Mouse (Mus musculus) embryonic facial prominence, embryonic 11.5 days (tissue): ENCODE measurements around the gene Hhat. TPM values are rescaled to one million over a fixed set of nuclear protein-coding genes. Genes with fewer than 3 reads are reported as not detected.
A peak's percentile ranks its signal among the peaks of the same experiment; 100 is the strongest.

Experiments used
- ATAC-seq: fragments of 200-750 bp; cut with Nextera tagmentation; replicated peaks from 2 replicates; pipeline ENCODE4 v1.8.0; 2017; ENCODE audit warnings: low read depth; ENCODE audit not compliant: insufficient number of reproducible peaks, low FRiP score, low TSS enrichment
- DNase-seq: peaks from one replicate; pipeline ENCODE4 v3.0.0-alpha.2; 2015; ENCODE audit warnings: low spot score
- H3K27ac ChIP-seq: fragments of 300-500 bp; sonication (generic); replicated peaks from 2 replicates; pipeline ENCODE4 v1.5.1; 2014; ENCODE audit warnings: mild to moderate bottlenecking, low read depth, low read length, control low read depth
- H3K27me3 ChIP-seq: fragments of 300-500 bp; sonication (generic); 2 replicates; pipeline ENCODE4 v1.6.1; 2014; ENCODE audit warnings: mild to moderate bottlenecking, low read length, moderate library complexity, mixed read lengths; ENCODE audit not compliant: control insufficient read depth, insufficient read depth
- H3K36me3 ChIP-seq: fragments of 300-500 bp; sonication (generic); replicated peaks from 2 replicates; pipeline ENCODE4 v1.6.1; 2014; ENCODE audit warnings: low read depth, mild to moderate bottlenecking, low read length, moderate library complexity, mixed read lengths; ENCODE audit not compliant: control insufficient read depth, insufficient read depth
- H3K4me1 ChIP-seq: fragments of 300-500 bp; sonication (generic); 2 replicates; pipeline ENCODE4 v1.6.1; 2014; ENCODE audit warnings: low read length, mixed read lengths; ENCODE audit not compliant: control insufficient read depth, insufficient read depth
- H3K4me2 ChIP-seq: fragments of 300-500 bp; sonication (generic); 2 replicates; pipeline ENCODE4 v1.6.1; 2014; ENCODE audit warnings: low read depth, mild to moderate bottlenecking, control low read depth, low read length, moderate library complexity
- H3K4me3 ChIP-seq: fragments of 300-500 bp; sonication (generic); 2 replicates; pipeline ENCODE4 v1.5.1; 2014; ENCODE audit warnings: low read depth, low read length, control low read depth
- H3K9ac ChIP-seq: fragments of 300-500 bp; sonication (generic); replicated peaks from 2 replicates; pipeline ENCODE4 v1.6.1; 2014; ENCODE audit warnings: mild to moderate bottlenecking, control low read depth, low read length
- H3K9me3 ChIP-seq: fragments of 300-500 bp; sonication (generic); replicated peaks from 2 replicates; pipeline ENCODE4 v1.6.1; 2016; ENCODE audit warnings: mild to moderate bottlenecking, low read length, inconsistent platforms, mixed read lengths; ENCODE audit not compliant: control insufficient read depth
- WGBS: fragments of 180-500 bp; shearing (Covaris S2); extraction: QIAGEN DNeasy Blood & Tissue Kit; methylation state at CpG from one replicate; pipeline ENCODE4 v1.1.7; 2014; 5-methylcytosine and 5-hydroxymethylcytosine counted together
- polyA plus RNA-seq: library from polyadenylated mRNA; unstranded; fragments of >200 nt; fragmentation: Nextera tagmentation; extraction: Ambion mirVana; gene quantifications from 2 replicates; pipeline ENCODE4 v1.2.1, GENCODE M21; 2014

Gene Hhat
- polyA plus RNA-seq, 1 experiment from 2014 or later = 9.1 TPM

DNA sequence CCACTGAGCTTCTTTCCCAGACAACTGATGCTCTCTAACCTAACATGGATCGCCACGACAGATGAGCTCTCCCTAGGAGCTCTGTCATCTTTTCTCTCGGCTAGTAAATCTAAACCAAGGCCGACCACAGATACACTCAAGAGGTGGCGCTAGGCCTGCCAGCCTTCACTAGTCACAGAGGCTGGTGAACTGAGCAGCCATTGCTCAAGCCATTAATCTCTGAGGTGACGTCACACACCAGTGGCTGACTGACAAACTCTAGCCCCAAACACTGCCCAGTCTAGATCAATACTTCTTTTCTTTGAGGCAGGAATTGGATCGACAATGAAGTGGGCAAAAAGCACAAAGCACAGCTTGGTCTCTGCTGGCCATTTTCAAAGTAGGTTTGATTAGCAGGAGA is 226.1 kb downstream of the Hhat start:
- DNase-seq = no peak
- Histone ChIP-seq H3K4me1 (no peaks in the 10 kb centered on the region), H3K27ac (no peak overlapping the region)

DNA sequence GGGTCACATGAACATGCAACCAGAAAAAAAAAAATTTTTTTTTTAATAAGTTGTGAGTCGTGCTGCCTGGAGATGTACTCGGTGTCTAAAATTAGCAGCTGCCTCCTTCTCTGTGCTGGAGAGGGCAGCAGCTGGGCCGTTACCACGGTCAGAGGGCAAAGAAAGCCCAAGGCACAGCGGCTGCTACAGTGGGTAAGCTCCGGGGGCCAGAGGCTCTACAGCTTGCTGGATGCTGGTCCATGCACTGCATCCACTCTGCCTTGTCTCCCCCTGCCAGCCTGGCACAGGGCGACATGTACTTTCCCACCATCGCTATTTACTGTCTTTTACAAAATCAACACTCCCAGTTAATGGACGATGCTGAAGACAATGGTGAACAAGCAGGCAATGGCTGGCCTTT is 226.9 kb downstream of the Hhat start:
- Histone ChIP-seq H3K36me3 (no peaks in the 10 kb centered on the region), H3K4me3 (no peak overlapping the region), H3K27me3 (no peaks in the 10 kb centered on the region), H3K4me1 (no peaks in the 10 kb centered on the region), H3K9ac (no peak overlapping the region), H3K4me2 (no peak overlapping the region), H3K27ac (no peak overlapping the region), H3K9me3 (no peaks in the 10 kb centered on the region)
- no peak for ATAC-seq
- no peak for DNase-seq
- WGBS = 63% methylated on average over 9 of the region's 9 CpGs

More for the DNA sequence above, 226.1 kb downstream of the Hhat start:
- no peak overlapping the region for H3K9ac ChIP-seq
- no peak overlapping the region for H3K4me2 ChIP-seq
- ATAC-seq = no peak
- WGBS = 69% methylated on average over 7 of the region's 7 CpGs
- no peaks in the 10 kb centered on the region for H3K36me3 ChIP-seq
- H3K4me3 ChIP-seq = no peak overlapping the region
- no peaks in the 10 kb centered on the region for H3K27me3 ChIP-seq
- H3K9me3 ChIP-seq = no peaks in the 10 kb centered on the region

DNA sequence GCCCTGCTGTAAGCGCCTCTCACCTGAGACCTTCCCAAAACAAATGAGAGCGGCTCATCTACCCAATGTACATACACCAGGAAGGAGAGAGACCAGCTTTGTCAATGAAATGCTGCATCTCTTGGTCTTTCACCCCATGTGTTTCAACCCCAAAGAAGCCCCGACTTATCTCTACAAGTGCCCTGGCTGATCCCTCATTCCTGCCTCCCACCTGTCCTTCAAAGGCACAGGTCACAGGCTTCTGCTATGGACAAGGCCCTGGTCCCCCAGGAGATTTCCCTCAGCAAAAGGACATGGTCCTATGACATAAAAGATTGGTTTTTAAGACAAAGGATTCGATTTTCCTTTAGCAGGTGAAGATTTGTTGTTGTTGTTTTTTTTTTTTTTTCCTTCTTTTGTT is 227.3 kb downstream of the Hhat start:
- ATAC-seq (no peak), DNase-seq (no peak)
- no peaks in the 10 kb centered on the region for H3K27me3 ChIP-seq
- no peaks in the 10 kb centered on the region for H3K36me3 ChIP-seq
- no peaks in the 10 kb centered on the region for H3K4me1 ChIP-seq
- H3K27ac ChIP-seq = no peak overlapping the region
- no peak overlapping the region for H3K9ac ChIP-seq
- WGBS = 82% methylated on average over 4 of the region's 4 CpGs
- no peak overlapping the region for H3K4me3 ChIP-seq
- H3K9me3 ChIP-seq = no peaks in the 10 kb centered on the region
- no peak overlapping the region for H3K4me2 ChIP-seq

DNA sequence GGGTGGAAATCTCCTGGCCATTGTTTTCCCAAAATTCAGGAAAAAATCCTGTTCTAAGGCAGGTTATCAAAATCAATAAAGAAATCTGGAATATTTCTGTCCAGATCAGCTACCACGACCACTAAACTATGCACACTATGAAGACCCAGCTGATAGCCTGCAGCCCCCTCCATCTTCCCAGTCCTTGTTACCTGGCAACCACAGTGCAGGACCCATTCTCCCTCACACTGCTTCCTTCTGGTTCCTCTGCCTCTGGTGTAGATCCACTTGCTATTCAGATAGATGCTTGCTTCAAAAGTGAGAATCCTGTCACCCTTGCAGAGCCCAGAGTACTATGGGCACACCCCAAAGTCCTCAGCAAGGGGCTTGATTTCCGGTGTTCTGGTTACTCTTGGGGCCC is 228.9 kb downstream of the Hhat start:
- DNase-seq (no peak), ATAC-seq (no peak)
- no peak overlapping the region for H3K4me3 ChIP-seq
- H3K36me3 ChIP-seq = no peaks in the 10 kb centered on the region
- 70% methylated on average over 2 of the region's 2 CpGs for WGBS
- H3K27me3 ChIP-seq = no peaks in the 10 kb centered on the region
- H3K9me3 ChIP-seq = no peaks in the 10 kb centered on the region
- no peak overlapping the region for H3K9ac ChIP-seq
- no peak overlapping the region for H3K4me2 ChIP-seq
- no peak overlapping the region for H3K27ac ChIP-seq
- no peaks in the 10 kb centered on the region for H3K4me1 ChIP-seq

DNA sequence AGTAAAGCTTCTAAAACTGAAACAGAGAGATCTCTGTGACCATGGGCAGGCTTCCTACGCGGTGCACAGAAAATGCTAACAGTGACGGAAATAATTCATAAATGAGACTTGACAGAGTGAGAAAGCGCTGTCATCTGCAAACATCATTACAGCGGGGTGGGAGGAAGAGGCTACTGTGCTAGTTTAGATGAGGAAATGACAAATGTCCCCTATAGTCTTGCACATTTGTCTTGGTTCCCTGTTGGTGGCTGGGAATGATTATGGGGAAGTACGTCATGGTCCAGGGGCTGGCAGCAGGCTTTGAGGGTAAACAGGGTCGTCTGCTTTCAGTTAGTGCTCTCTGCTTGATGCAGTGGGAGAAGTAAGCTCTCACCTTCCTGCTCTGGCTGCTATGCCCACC is 233.9 kb downstream of the Hhat start:
- 59% methylated on average over 7 of the region's 7 CpGs for WGBS
- ATAC-seq (no peak), DNase-seq (peak; percentile 63)
- Histone ChIP-seq H3K4me3 (no peak overlapping the region), H3K4me2 (no peak overlapping the region), H3K36me3 (no peaks in the 10 kb centered on the region), H3K27me3 (no peaks in the 10 kb centered on the region), H3K9ac (no peak overlapping the region), H3K9me3 (no peaks in the 10 kb centered on the region), H3K4me1 (no peaks in the 10 kb centered on the region), H3K27ac (no peak overlapping the region)

DNA sequence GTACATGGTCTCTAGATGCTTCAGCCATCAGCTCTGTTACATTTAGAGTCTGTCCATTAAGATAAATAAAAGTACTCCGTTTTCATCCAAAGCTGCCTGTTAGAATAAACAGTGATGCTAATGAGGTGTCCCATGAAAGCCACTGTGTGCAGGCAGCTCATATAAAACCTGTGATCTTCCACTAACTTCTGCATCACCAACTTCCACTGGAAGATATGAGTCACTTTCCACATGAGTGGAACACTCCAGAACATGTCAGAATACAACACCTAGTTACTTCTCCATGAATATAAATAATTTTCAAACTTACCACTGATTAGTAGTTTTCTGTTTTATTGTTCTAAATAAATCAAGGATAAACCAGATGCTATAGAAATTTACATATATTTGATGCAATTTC is 234.6 kb downstream of the Hhat start:
- H3K4me1 ChIP-seq = no peaks in the 10 kb centered on the region
- no peaks in the 10 kb centered on the region for H3K36me3 ChIP-seq
- no peak for DNase-seq
- no peaks in the 10 kb centered on the region for H3K27me3 ChIP-seq
- H3K4me3 ChIP-seq = no peak overlapping the region
- H3K9ac ChIP-seq = no peak overlapping the region
- H3K27ac ChIP-seq = no peak overlapping the region
- no peak for ATAC-seq
- H3K9me3 ChIP-seq = no peaks in the 10 kb centered on the region
- H3K4me2 ChIP-seq = no peak overlapping the region
- 60% methylated on average over 1 of the region's 1 CpGs for WGBS

DNA sequence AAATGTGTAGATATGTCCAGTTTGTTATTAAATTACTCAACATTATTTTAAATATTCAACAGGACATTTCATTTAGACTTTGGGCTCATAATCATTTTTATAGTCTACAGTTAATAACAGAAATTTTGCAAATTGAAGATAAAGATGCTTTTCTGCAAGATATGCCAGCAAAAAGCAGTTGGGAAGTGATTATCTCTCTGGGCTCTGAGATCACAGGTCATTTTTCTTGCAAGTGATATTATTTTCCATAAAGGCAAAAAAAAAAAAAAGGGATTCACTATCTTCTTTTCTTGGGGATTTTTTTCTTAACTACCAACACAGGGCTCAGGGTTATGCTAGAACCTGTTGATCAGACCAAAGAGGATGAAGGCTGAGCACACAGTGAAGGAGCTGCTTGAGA is 238.0 kb downstream of the Hhat start:
- Histone ChIP-seq H3K27me3 (no peaks in the 10 kb centered on the region), H3K4me2 (no peak overlapping the region), H3K4me1 (no peaks in the 10 kb centered on the region), H3K36me3 (no peaks in the 10 kb centered on the region), H3K27ac (no peak overlapping the region), H3K9ac (no peak overlapping the region), H3K9me3 (no peaks in the 10 kb centered on the region), H3K4me3 (no peak overlapping the region)
- no peak for DNase-seq
- ATAC-seq = no peak

DNA sequence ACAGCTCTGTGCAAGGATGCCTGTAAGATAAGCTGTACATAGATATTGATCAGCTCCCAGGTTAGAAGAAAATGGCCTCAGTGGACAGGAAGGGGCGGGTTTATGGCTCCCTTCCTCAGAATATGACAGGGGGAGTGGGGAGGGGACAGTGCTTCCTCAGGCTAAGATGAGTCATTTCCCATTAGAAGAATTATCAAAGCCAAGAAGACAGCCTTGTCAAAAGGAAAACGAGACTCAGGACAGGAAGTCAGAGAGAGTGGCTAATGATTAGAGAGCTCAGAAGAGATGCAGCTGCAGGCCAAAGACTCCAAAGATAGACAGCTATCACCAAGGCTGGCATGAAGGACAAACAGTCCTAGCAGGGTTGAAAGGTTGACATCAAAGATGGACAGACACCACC is 238.8 kb downstream of the Hhat start:
- no peak overlapping the region for H3K4me3 ChIP-seq
- H3K27me3 ChIP-seq = no peaks in the 10 kb centered on the region
- ATAC-seq = no peak
- H3K4me2 ChIP-seq = no peak overlapping the region
- H3K36me3 ChIP-seq = no peaks in the 10 kb centered on the region
- no peak for DNase-seq
- no peaks in the 10 kb centered on the region for H3K9me3 ChIP-seq
- WGBS = 55% methylated on average over 2 of the region's 2 CpGs
- H3K27ac ChIP-seq = no peak overlapping the region
- no peak overlapping the region for H3K9ac ChIP-seq
- no peaks in the 10 kb centered on the region for H3K4me1 ChIP-seq
